Mouse (Mus musculus) thymus, postnatal 36 days (tissue): ENCODE measurements around the gene Slc9a9.

Source experiments
- DNase-seq, 2 experiments: peaks; one replicate each; pipeline ENCODE4 v3.0.0; 2022; ENCODE audit warnings: mixed read lengths in 2 of 2

Gene Slc9a9

DNA sequence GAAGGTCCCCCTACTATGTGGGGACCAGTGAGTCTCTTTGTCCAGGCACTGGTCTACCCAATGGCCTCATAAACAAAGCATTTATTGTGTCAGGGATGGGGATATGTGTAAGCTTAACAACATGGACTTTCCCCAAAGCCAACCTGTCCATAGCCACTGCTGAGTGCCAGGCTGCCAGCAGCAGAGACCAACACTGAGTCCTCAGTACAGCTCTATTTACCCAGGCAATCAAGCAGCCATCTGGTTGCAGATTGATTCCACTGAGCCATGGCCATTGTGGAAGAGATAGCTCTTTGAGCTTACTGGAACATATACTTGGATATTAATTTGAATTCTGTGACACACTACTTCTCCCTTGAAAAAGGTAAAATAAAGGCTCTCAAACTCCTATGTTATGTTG, 570.2 kb downstream of the Slc9a9 start:
- no peak for DNase-seq

DNA sequence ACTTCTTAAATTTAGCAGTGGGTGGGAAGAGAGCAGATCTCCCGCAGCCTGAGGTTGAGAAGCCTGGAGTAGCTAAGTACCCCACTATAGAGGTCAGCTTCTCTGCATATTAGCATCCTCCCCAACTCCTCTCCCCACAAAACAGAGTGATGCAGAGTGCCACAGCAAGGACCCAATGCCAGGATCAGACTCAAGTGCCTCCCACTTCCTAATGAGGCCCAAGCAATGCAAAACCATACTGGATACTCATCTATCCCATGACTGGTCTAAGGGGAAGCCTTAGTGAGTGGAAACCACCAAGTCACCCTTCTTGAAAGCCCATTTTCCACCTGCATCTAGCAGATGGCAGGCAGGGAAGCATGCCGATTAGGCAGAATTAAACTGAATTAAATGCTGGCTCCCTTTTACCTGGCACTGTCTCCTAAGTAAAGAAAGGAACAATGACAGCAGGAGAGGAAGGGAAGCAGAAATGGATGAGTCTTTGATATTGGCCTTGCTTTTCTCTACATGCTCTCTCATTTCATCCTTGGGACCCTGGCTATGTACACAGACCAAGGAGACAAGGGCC, 573.0 kb downstream of the Slc9a9 start:
- no peak for DNase-seq

DNA sequence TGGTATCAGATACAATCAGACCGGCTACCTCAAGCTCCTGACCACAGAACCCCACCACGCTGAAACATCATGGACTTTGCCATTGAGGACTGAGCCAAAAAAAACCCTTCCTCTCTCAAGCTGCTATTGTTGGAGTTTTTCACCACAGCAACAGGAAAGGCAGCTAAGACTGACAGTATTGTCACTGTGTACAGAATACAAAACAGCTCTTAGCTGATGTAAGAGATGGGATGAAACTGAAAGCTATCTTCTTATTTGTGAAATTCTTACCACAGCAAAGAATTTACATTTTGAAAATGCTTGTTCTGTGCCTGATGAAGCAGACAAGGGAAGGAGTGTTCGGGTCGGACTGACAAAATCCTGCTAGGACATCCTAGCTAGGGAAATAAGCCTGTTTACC, 584.5 kb downstream of the Slc9a9 start:
- no peak for DNase-seq

DNA sequence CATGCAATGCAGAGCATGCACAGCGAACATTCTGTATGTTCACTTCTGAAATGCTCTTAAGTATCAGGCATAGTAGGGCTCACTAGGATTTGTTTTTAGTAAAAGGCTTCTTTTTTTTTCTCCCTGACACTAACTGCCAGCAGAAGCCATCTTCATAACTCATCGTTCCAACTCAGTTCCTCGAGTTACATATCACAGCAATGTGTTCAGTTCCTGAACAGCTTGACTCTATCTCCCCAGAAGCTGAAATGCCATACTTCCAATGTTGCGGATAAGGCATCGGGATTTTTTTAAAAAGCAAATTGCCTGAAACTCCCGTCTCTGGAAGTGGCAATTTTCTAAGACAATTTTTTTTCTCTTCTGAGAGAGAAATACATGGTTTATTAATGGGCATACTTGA, 586.1 kb downstream of the Slc9a9 start:
- no peak for DNase-seq

DNA sequence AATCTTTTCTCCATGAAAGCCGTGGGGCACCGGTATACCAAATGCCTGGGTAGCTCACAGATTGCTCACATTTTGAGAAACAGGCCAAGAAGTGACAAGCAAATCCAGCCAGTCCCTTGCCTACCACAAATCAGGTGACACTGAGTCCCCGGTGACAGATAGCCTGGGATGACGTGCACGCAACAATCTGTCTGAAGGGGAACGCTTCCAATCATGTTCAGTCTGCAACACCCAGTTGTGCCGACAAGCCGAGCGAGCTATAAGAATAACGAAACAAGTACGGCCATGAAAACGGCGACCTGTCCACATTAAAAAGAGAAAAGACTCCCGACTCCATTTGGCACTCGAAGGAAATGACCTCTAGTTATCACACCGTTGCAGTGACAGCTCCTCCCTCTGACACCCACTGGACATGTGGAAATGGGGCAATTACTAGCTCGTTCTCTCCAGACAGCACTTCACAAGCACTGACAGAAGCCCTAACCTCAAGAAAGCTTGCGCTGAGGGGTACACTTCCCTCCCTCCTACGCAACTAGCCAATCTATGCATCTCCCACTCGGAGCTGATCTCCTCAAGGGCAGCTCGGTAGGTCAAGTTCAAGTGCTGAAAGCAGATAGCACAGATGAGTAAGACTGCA, 587.1 kb downstream of the Slc9a9 start:
- no peak for DNase-seq

DNA sequence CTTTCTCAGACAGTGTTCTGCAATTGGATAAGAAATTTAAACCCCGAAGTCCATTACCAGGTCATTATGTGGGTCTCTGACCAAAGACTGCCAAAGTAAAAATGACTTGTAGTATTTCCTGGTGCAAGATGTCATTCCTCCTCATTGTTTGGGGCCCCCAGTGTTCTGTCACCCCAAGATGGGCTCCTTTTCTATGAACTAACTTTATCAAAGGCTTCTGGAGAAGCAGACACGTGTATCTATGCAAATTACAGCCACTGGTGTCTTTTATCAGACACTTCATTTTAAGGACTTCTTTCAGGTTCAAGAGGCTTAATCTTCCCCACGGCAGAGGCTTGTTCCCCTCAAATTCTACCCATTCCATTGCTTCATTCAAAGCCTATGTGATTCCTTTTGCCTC, 593.1 kb downstream of the Slc9a9 start:
- no peak for DNase-seq

DNA sequence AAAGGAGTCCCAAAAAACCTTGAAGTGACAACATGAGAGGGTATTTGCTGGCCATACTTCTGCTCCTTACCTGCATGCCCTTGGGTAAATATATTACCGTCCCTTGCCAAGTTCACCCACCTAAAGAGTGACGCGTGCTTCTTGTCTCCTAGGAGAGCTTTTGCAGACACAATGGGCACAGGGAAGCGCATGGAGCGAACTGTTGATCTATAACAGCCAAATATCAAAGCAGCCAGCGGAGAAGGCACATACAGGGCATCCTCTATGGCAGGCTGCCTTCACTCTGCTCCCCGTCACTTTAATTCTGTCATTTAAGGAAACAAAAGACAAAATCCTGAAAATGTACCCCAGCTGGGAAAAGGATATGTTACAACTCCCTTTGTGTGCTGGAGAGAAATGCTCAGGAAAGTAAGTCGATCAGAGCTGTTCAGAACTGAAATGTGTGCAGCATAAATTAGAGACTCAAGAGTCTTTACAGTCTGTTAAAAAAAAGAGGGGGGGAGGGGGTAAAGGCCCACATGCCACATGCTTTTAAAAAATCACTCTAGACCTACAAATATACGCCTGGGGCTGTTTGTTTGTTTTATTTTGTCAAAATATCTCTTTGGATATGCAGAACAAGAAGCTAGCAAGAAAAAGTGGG, 594.3 kb downstream of the Slc9a9 start:
- no peak for DNase-seq

DNA sequence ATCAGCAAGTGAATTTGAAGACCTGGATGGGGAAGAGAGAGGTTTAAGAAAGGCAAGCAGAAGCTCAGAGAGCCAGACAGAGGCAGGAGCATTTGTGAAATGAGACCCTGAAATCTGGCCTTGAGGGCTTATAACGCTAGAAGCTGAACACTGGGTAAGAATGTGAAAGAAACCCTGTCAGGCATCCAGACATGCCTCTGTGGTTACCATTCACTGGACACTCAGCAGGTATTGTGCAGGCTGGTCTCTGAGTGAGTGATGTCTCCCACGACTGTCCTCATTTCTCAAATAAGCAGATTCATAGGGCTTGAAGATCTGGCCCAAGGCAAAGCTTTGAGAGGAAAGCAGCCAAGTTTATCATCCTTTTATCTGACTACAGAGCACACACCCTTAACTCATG, 596.5 kb downstream of the Slc9a9 start:
- no peak for DNase-seq

DNA sequence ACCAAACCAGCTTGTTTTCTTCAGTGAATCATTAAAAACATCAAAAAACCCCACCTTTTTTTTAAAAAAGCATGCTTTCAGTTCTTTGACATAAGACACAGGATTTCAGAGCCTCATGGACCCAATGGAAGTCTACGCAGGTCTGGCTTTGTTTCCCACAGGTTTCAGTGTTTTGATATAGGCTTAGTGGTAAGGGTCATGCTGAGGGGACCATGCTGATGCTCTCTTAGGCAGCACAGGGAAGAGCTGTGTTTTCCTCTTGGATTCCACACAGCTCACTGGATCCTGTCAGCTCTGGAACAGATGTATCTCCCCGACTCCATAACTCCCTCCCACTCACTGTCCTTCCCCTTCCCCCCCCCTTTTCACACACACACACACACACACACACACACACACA, 597.2 kb downstream of the Slc9a9 start:
- no peak for DNase-seq

DNA sequence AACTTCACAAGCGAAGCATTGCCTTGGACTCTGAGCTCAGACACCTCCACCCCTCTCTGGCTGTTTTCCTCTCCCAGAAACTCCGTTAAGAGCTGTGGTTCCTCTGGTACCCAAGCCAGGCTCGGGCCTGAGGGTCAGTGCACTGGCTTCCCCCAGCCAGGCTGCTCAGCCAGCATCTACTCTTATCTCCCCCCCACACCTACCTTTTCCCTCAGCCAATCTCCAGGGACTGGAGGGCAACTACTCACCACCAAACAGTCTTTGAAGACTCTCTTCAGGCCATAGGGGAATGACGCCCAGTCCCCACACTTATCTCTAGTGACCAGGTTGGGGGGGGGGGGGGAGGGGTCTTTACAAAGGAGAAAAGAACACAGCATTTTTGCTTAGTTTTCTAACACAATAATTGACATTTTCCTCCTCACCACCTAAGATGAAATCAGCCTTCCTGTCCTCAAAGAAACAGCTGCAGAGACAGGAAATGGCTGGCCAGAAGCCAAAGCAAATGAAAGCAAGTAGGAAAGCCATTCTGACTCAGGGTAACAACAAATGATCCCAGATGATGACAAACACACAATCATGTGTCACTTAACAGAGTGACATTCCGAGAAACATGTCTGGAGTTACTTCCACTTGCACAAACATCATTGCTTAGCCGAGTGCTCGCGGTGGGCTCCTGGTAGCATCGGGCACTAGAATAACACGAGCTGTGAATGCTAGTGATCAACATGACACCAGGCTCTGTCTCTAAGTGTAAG, 610.1 kb downstream of the Slc9a9 start:
- peak; percentile 58 to 66 for DNase-seq
